ENCODE assay signal across 16 mouse cellular contexts in genomic region chr13:90335741-90336037, GRCm38 (mm10).
"Had no signal": no experiment of that assay in that cellular context is flagged by ENCODE, and none has a peak within 500 bp of the region (broad histone marks: within the 10 kb centered on the region; RNA-seq: fewer than 3 reads in every experiment).

No protein-coding gene starts in this region.

- H3K9ac ChIP-seq: lung, embryonic 14.5 days; neural tube, embryonic 13.5 days; neural tube, embryonic 15.5 days; stomach, embryonic 15.5 days had no signal

- H3K36me3 ChIP-seq: midbrain, embryonic 10.5 days; neural tube, embryonic 13.5 days; neural tube, embryonic 15.5 days; stomach, embryonic 15.5 days had no signal

- H3K4me3 ChIP-seq: midbrain, embryonic 10.5 days; myocyte; neural tube, embryonic 13.5 days; neural tube, embryonic 15.5 days; stomach, embryonic 15.5 days had no signal

- H3K9me3 ChIP-seq: midbrain, embryonic 10.5 days; neural tube, embryonic 13.5 days; neural tube, embryonic 15.5 days; stomach, embryonic 15.5 days had no signal

- H3K4me1 ChIP-seq: midbrain, embryonic 10.5 days; neural tube, embryonic 15.5 days; stomach, embryonic 15.5 days had no signal

- DNase-seq: lung, adult 18-20 months; lung, embryonic 14.5 days; lung, postnatal 10 days; lung, postnatal 4 days; right cerebral cortex, adult 18-20 months; right cerebral cortex, postnatal 25 days; thymus, adult 2 months; thymus, postnatal 25 days; thymus, postnatal 4 days had no signal

- H3K27me3 ChIP-seq: neural tube, embryonic 13.5 days; neural tube, embryonic 15.5 days; stomach, embryonic 15.5 days had no signal

- ATAC-seq: midbrain, embryonic 16.5 days had no signal

- H3K27ac ChIP-seq: midbrain, embryonic 10.5 days; neural tube, embryonic 13.5 days; neural tube, embryonic 15.5 days; stomach, embryonic 15.5 days; stomach, postnatal 0 days had no signal

- H3K4me2 ChIP-seq: lung, embryonic 14.5 days; neural tube, embryonic 13.5 days; neural tube, embryonic 15.5 days; stomach, embryonic 15.5 days had no signal
